Mouse (Mus musculus) cortical plate, adult 2 months (tissue): ENCODE measurements around the gene N4bp2l1. TPM values are rescaled to one million over a fixed set of nuclear protein-coding genes. Genes with fewer than 3 reads are reported as not detected.

Source experiments
- H3K27ac ChIP-seq: fragments of 200-500 bp; 2 replicates; pipeline ENCODE4 v1.5.1; 2012; ENCODE audit warnings: low read length, control low read depth, inconsistent platforms; ENCODE audit not compliant: insufficient read depth
- H3K4me1 ChIP-seq: fragments of 200-500 bp; 2 replicates; pipeline ENCODE4 v1.6.1; 2011; ENCODE audit warnings: low read length; ENCODE audit not compliant: control insufficient read depth, insufficient read depth
- H3K4me3 ChIP-seq: fragments of 200-500 bp; 2 replicates; pipeline ENCODE4 v1.5.1; 2011; ENCODE audit warnings: mild to moderate bottlenecking, low read length, control low read depth; ENCODE audit not compliant: insufficient read depth
- CTCF ChIP-seq: fragments of 200-500 bp; IDR thresholded peaks from 2 replicates; pipeline ENCODE4 v1.5.1; 2011; ENCODE audit warnings: mild to moderate bottlenecking, control low read depth, low read length; ENCODE audit not compliant: insufficient read depth; ENCODE audit errors: extremely low read depth
- POLR2A ChIP-seq: fragments of 200-500 bp; IDR thresholded peaks from 2 replicates; pipeline ENCODE4 v1.6.1; 2011; ENCODE audit warnings: mild to moderate bottlenecking, low read length, control low read depth; ENCODE audit not compliant: insufficient read depth; ENCODE audit errors: extremely low read depth
- polyA plus RNA-seq: library from polyadenylated mRNA; depleted of rRNA; stranded (reverse); fragments of >200 nt; gene quantifications from 2 replicates; pipeline ENCODE4 v1.2.3, GENCODE M21; 2012

N4bp2l1 gene
- polyA plus RNA-seq, 1 experiment = 57.1 TPM

GRCm38 (mm10) chr5:150592904-150593755, 3.9 kb downstream of the N4bp2l1 start:
- no peaks in the 10 kb centered on the region for H3K4me1 ChIP-seq
- peak overlapping the region; percentile 87 for H3K4me3 ChIP-seq
- H3K27ac ChIP-seq = peak overlapping the region; percentile 43
- TF ChIP-seq CTCF (no peak), POLR2A (peak; percentile 17; the same call in 1 of the 2 replicates)

GRCm38 (mm10) chr5:150592186-150592903, 4.6 kb downstream of the N4bp2l1 start:
- TF ChIP-seq CTCF = no peak
- no peak for TF ChIP-seq POLR2A
- Histone ChIP-seq H3K4me1 (no peaks in the 10 kb centered on the region), H3K27ac (no peak overlapping the region), H3K4me3 (peak overlapping the region; percentile 87)

DNA sequence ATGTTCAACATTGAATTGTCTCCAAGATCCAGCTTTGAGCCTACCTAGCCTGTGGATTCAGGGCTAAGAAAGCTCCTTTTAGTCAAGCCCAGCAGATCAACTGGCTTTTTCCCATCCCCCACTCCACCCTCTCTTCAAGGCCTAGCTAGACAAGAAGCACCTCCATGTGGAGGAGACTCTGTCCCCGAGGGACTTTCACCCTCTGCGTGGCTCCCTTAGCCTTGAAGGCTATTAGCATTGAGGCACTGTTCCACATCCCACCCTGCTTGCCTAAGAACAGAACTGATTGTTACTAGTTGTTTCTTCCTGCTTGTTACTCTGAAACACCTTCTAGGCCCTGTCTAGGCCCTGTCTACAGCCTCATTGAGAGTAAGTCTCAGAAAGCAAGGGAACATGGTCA, 7.0 kb downstream of the N4bp2l1 start:
- no peak for TF ChIP-seq CTCF
- TF ChIP-seq POLR2A = no peak
- H3K27ac ChIP-seq = no peak overlapping the region
- no peak overlapping the region for H3K4me3 ChIP-seq
- H3K4me1 ChIP-seq = no peaks in the 10 kb centered on the region

DNA sequence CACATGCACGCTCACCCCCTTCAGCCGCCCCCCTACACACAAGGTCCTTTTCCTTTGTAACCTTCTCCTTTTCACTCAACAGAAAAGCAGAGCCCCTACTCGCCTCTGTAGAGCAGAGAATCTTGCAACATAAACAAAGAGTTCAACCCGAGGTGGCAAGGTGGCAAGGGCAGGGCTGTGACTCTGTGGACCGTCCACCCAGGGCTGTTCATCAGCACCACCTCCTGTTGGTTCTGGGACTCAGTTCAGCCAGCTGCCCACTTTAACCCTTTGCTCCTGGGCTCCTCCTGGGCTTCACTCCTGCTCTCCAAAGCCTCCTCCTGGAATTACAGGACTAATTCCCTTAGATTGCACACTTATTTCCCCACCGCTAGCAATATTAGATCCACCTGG, 12.7 kb downstream of the N4bp2l1 start:
- H3K4me1 ChIP-seq = peaks cover 5% of the 10 kb centered on the region
- H3K4me3 ChIP-seq = no peak overlapping the region
- H3K27ac ChIP-seq = no peak overlapping the region
- TF ChIP-seq POLR2A (no peak), CTCF (no peak)

- Histone ChIP-seq H3K27ac (no peak overlapping the region), H3K4me1 (peaks cover 5% of the 10 kb centered on the region), H3K4me3 (no peak overlapping the region)
- TF ChIP-seq POLR2A (no peak), CTCF (no peak)
These were observed 13.2 kb downstream of the N4bp2l1 start for GRCm38 (mm10) chr5:150583622-150584336.

GRCm38 (mm10) chr5:150583181-150583580, 13.8 kb downstream of the N4bp2l1 start:
- Histone ChIP-seq H3K27ac (no peak overlapping the region), H3K4me1 (peaks cover 5% of the 10 kb centered on the region), H3K4me3 (no peak overlapping the region)
- TF ChIP-seq CTCF (no peak), POLR2A (no peak)

GRCm38 (mm10) chr5:150581180-150581579, 15.8 kb downstream of the N4bp2l1 start:
- no peak overlapping the region for H3K4me3 ChIP-seq
- H3K4me1 ChIP-seq = peaks cover 5% of the 10 kb centered on the region
- H3K27ac ChIP-seq = no peak overlapping the region
- no peak for TF ChIP-seq CTCF
- no peak for TF ChIP-seq POLR2A

- peaks cover 3% of the 10 kb centered on the region for H3K4me1 ChIP-seq
- TF ChIP-seq POLR2A = no peak
- TF ChIP-seq CTCF = no peak
- no peak overlapping the region for H3K4me3 ChIP-seq
- no peak overlapping the region for H3K27ac ChIP-seq
These were observed 18.3 kb downstream of the N4bp2l1 start for GRCm38 (mm10) chr5:150578613-150579171.

GRCm38 (mm10) chr5:150576832-150577231, 20.2 kb downstream of the N4bp2l1 start:
- no peaks in the 10 kb centered on the region for H3K4me1 ChIP-seq
- no peak overlapping the region for H3K4me3 ChIP-seq
- TF ChIP-seq POLR2A = no peak
- no peak for TF ChIP-seq CTCF
- no peak overlapping the region for H3K27ac ChIP-seq
